Mouse (Mus musculus) retina, postnatal 1 day (tissue): ENCODE measurements at regions not wholly inside any gene's neighbourhood (a gene's known extent, or its start where the extent isn't known, plus 50 kb on each side); places are given as distances from the start of the nearest gene placed in this dataset.

ENCODE experiments used
- DNase-seq: peaks from one replicate; pipeline ENCODE4 v3.0.0-alpha.2; 2012

DNA sequence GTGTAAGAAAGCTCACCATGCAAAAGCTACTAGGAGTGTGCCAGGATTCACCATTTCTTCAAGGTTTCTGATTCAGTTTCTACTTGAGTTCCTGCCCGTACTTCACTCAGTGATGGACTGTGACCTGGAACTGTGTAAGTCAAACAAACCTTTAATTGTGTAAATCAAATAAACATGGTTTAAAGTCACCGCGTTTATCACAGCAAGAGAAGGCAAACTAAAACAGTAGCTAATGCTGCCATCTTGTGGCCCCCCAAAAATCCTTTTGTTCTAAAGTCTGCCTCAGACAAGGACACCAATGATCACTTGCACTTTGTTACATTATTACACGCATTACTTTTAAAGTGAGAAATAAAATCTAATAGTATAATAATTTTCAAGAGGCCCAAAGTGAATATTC is 63.6 kb upstream of the Dcx start:
- DNase-seq: peak; percentile 26
